Mouse (Mus musculus) thymus, adult 2 months (tissue): ENCODE data around the gene Chd8. TPM values are rescaled to one million over a fixed set of nuclear protein-coding genes. Genes with fewer than 3 reads are reported as not detected.
"Not testable (repeated sequence)": the region's sequence is repeated elsewhere in the genome, so short reads cannot be mapped to it uniquely, and the experiment has no call there.

ENCODE experiments used
- DNase-seq: peaks from one replicate; pipeline ENCODE4 v3.0.0; 2021
- H3K27ac ChIP-seq: fragments of 200-500 bp; 2 replicates; pipeline ENCODE4 v1.5.1; 2012; ENCODE audit warnings: low read length, control low read depth; ENCODE audit not compliant: control insufficient read depth, insufficient read depth
- H3K27me3 ChIP-seq: fragments of 200-500 bp; 2 replicates; pipeline ENCODE4 v1.6.1; 2012; ENCODE audit warnings: mild to moderate bottlenecking, low read length, moderate library complexity, mixed read lengths; ENCODE audit not compliant: control insufficient read depth, insufficient read depth
- H3K36me3 ChIP-seq: fragments of 200-500 bp; 2 replicates; pipeline ENCODE4 v1.6.1; 2012; ENCODE audit warnings: mild to moderate bottlenecking, low read length, moderate library complexity; ENCODE audit not compliant: control insufficient read depth, insufficient read depth
- H3K4me1 ChIP-seq: fragments of 200-500 bp; replicated peaks from 2 replicates; pipeline ENCODE4 v1.6.1; 2012; ENCODE audit warnings: low read length; ENCODE audit not compliant: control insufficient read depth, insufficient read depth
- H3K4me3 ChIP-seq: fragments of 200-500 bp; 2 replicates; pipeline ENCODE4 v1.5.1; 2012; ENCODE audit warnings: mild to moderate bottlenecking, low read length, control low read depth, moderate library complexity; ENCODE audit not compliant: control insufficient read depth, insufficient read depth
- CTCF ChIP-seq: fragments of 200-500 bp; IDR thresholded peaks from 2 replicates; pipeline ENCODE4 v1.5.1; 2012; ENCODE audit warnings: mild to moderate bottlenecking, control low read depth, low read length, moderate library complexity, borderline replicate concordance; ENCODE audit not compliant: control insufficient read depth, poor library complexity, insufficient read depth; ENCODE audit errors: extremely low read depth
- POLR2A ChIP-seq: fragments of 200-500 bp; IDR thresholded peaks from 2 replicates; pipeline ENCODE4 v1.6.1; 2012; ENCODE audit warnings: mild to moderate bottlenecking, low read length, control low read depth, moderate library complexity; ENCODE audit not compliant: control insufficient read depth, poor library complexity, insufficient read depth; ENCODE audit errors: extremely low read depth
- WGBS: fragments of 180-500 bp; shearing (Covaris S2); methylation state at CpG from one replicate; pipeline ENCODE4 v1.1.7; 2018; 5-methylcytosine and 5-hydroxymethylcytosine counted together
- polyA plus RNA-seq: library from polyadenylated mRNA; depleted of rRNA; stranded (reverse); fragments of >200 nt; gene quantifications from 2 replicates; pipeline ENCODE4 v1.2.3, GENCODE M21; 2012; rRNA removed

The Chd8 gene
- 66.6 and 70.2 TPM in 2 replicates for polyA plus RNA-seq

DNA sequence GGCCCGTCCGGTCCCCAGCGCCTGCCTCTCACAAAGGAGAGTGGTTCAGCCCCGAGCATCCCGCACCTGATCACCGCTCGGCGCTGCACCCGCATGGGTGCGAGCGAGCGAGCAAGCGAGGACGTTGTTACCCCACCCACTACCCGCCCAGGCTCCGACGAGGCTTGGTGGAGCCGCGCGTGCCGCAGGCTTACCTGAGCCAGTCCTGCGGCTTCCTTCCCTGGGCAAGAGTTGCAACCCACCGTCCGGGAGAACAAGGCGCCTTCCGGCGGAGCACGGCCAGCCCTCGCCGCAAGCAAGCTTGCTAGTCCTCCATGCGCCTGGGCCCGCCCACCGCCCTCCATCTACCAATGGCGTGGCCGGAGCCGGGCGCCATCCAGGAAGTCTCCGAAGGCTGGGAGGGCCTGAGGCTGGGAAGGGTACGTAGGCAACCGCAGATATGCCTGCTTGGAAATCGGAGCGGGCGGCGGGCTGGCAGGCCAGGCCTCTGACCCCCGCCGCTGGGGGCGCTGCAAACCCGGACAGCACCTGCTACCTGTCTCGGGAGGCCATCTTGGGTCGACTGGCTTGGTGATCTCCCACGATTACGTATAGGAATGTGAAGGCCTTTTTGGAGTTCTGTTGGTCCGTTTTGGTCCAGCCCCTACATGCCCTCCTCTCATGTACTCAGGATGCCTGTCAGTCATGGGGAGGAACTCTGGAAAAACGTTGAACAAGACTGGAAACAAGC lies at the start of gene Chd8:
Gene Chd8, minus strand, starts transcription at position 297 of the 730 bp plus-strand sequence.
- WGBS = 1% methylated on average over 54 of the region's 54 CpGs
- H3K4me3 ChIP-seq = peak within 1 kb of the TSS; percentile 84
- peak; percentile 98 for DNase-seq

DNA sequence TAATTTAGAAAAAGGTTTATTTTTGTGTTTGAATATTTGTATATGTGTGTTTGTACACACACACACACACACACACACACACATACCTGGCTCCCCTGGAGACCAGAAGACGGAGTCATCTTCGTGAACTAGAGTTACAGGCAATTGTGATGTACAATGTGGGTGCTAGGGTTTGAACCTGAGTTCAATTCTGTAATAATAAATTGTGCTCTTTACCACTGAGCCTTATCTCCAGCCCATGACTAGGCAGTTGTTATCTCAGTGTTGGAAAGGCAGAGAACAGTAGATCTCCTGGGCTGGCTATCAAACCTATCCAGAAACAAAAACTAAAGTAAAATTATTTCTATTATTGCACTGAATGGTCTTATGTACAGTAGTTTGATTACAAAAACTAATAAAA lies 48.5 kb upstream of the Chd8 start:
- TF ChIP-seq POLR2A (no peak), CTCF (no peak)
- H3K27me3 ChIP-seq = no peaks in the 10 kb centered on the region
- no peaks in the 10 kb centered on the region for H3K4me1 ChIP-seq
- no peak overlapping the region for H3K27ac ChIP-seq
- DNase-seq = no peak
- WGBS = 97% methylated on average over 2 of the region's 2 CpGs
- no peak overlapping the region for H3K4me3 ChIP-seq
- H3K36me3 ChIP-seq = no peaks in the 10 kb centered on the region

More for the DNA sequence above, at the start of gene Chd8:
- TF ChIP-seq POLR2A (peak; percentile 89), CTCF (peak; percentile 95)
- Histone ChIP-seq H3K4me1 (peaks cover 3% of the 10 kb centered on the region; the same call in 1 of the 2 replicates), H3K27ac (peak within 1 kb of the TSS; percentile 65), H3K27me3 (no peaks in the 10 kb centered on the region), H3K36me3 (no peaks in the 10 kb centered on the region)

DNA sequence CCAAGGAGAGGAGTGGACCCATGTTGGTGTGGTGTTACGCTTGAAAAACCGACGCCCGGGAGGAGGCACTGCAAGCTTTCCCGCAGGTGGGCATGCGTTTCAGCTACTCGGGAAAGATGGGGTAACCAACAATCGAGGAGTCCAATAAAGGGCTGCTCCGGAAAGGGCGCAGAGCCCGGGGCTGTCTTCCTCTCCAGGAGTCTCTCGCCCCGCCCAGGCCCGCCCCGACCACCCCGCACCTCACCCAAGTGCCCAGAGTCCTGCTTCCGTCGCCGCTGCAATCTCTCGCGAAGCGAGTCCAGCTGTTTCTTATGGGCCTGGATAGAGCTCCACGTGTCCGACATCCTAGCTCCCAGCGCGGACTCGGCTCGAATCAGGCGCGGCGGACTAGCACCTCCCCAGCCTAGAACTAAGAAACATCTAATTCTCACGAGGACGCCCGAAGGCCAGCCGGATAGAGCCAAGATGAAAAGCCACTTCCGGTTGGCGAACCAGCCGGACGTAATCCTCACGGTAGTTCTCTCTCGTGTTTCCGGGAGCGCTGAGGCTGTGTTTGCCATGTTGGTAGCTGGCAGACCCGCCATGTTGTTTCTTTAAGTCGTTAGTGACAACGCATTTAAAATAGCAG lies 47.2 kb upstream of the Chd8 start, which contains the start of gene Mettl3:
Gene Mettl3, minus strand, starts transcription at position 485 of the 628 bp plus-strand sequence.
- TF ChIP-seq CTCF = peak; percentile 15; the same call in 1 of the 2 replicates
- no peak for TF ChIP-seq POLR2A
- under 1% methylated on average over 46 of the region's 46 CpGs for WGBS
- Histone ChIP-seq H3K36me3 (peaks cover 6% of the 10 kb centered on the region), H3K27me3 (no peaks in the 10 kb centered on the region), H3K27ac (peak within 1 kb of the TSS; percentile 59), H3K4me1 (no peaks in the 10 kb centered on the region), H3K4me3 (peak within 1 kb of the TSS; percentile 86)
- peak; percentile 88 for DNase-seq

DNA sequence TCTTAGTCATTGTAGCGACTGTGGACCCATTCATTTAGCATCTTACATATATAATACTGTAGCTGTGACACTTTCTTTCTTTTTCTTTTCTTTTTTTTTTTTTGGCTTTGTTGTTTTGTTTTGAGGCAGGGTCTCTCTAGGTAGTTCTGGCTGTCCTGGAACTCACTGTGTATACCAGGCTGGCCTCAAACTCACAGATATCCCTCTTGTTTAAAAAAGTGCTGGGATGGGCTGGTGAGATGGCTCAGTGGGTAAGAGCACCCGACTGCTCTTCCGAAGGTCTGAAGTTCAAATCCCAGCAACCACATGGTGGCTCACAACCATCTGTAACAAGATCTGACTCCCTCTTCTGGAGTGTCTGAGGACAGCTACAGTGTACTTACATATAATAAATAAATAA lies 45.9 kb upstream of the Chd8 start:
- H3K4me3 ChIP-seq, DNase-seq, H3K4me1 ChIP-seq, H3K27ac ChIP-seq, H3K27me3 ChIP-seq: not testable (repeated sequence)
- WGBS = 95% methylated on average over 3 of the region's 3 CpGs
- H3K36me3 ChIP-seq = peaks cover 17% of the 10 kb centered on the region

DNA sequence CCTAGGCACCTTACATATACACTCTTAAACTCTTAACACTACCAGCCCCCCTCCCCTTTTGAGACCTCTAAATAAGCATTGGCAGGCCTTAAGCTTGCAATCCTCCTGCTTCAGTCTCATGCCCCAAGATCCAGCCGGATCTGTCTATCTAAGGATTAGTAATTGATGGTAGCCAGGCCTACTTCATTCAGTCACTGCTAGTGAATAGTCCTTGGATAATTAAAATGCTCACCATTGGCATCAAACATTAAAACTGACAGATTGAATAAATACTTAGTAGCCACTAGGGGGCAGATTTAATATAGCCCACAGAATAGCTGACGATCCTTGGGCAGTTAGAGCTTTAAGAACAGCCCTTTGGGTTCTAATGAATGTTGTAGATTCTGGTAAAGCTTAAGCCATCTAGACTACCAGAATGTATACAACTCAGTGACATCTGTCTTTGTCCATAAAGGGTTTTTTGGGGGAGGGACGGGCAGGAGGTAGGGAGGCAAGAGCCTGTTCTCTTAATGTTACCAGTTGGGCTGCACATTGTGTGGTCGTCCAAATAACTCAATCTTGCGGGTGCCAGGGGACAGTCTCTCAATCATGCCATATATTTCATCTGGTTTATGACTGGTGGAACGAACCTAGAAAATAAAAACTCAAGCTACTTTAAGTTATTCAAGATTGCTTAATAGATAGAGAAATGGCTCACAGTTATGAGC lies 38.1 kb upstream of the Chd8 start:
- TF ChIP-seq POLR2A = no peak
- TF ChIP-seq CTCF = no peak
- peaks cover 86% of the 10 kb centered on the region for H3K36me3 ChIP-seq
- no peak for DNase-seq
- H3K4me1 ChIP-seq = no peaks in the 10 kb centered on the region
- WGBS = 79% methylated on average over 6 of the region's 6 CpGs
- H3K4me3 ChIP-seq = no peak overlapping the region
- H3K27me3 ChIP-seq = no peaks in the 10 kb centered on the region
- no peak overlapping the region for H3K27ac ChIP-seq

DNA sequence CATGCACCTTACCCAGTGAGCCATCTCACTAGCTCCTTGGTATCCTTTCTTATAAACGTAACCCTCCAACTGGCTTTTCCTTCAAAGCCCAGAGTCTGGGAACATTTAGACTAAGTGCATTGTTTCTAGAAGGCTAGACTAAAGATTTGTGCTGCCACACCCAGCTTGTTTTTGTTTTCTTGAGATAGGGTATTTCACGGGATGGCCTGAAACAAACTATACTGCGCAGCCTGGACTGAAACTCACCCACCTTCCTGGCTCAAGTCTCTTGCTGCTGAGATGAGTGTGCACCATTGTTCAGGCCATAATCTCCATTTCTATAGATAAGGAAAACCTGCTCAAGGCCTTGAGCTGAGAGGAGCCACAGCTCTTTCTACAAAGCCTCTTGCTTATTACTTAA lies 26.6 kb upstream of the Chd8 start:
- no peak for DNase-seq
- 96% methylated on average over 3 of the region's 3 CpGs for WGBS
- Histone ChIP-seq H3K4me1 (no peaks in the 10 kb centered on the region), H3K27me3 (no peaks in the 10 kb centered on the region), H3K4me3 (no peak overlapping the region), H3K36me3 (peaks cover 24% of the 10 kb centered on the region), H3K27ac (no peak overlapping the region)
- no peak for TF ChIP-seq POLR2A
- no peak for TF ChIP-seq CTCF

DNA sequence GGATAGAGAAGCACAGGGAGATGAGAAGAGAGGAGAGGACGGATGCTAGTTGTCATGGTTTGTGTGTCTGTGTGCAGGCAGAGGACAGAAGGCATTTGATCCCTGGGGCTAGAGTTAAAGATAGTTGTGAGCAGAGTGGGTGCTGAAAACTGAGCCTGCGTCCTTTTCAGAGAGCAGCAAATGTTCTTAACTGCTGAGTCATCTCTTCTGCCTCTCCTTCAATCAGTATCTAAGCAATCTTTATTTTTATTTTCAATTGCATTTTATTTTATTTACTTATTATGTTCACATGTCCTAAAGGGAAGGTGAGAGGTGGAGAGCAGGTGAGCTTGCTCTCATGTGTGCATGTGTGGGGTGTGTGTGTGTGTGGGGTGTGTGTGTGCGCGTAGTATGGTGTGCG lies 26.0 kb upstream of the Chd8 start:
- Histone ChIP-seq H3K4me3 (no peak overlapping the region), H3K27ac (no peak overlapping the region), H3K36me3 (peaks cover 24% of the 10 kb centered on the region), H3K4me1 (no peaks in the 10 kb centered on the region), H3K27me3 (no peaks in the 10 kb centered on the region)
- 97% methylated on average over 5 of the region's 5 CpGs for whole genome bisulfite sequencing
- no peak for DNase-seq
- no peak for TF ChIP-seq POLR2A
- TF ChIP-seq CTCF = no peak
